Mouse (Mus musculus) spleen, adult 2 months (tissue): Measurements from ENCODE around the gene B4galnt2. TPM values are rescaled to one million over a fixed set of nuclear protein-coding genes. Genes with fewer than 3 reads are reported as not detected.
A peak's percentile ranks its signal among the peaks of the same experiment; 100 is the strongest.

Experiments used
- DNase-seq, 2 experiments: peaks; one replicate each; pipeline versions ENCODE4 v3.0.0 to v3.0.0-alpha.2; 2012 to 2021; ENCODE audit warnings: low spot score in 2 of 2, low read depth in 1 of 2
- H3K27ac ChIP-seq: fragments of 200-500 bp; 2 replicates; pipeline ENCODE4 v1.5.1; 2012; ENCODE audit warnings: low read length, inconsistent platforms; ENCODE audit not compliant: insufficient read depth
- H3K27me3 ChIP-seq: fragments of 200-500 bp; 2 replicates; pipeline ENCODE4 v1.6.1; 2012; ENCODE audit warnings: mild to moderate bottlenecking, moderate library complexity, low read length, inconsistent platforms; ENCODE audit not compliant: control insufficient read depth, insufficient read depth
- H3K36me3 ChIP-seq: fragments of 200-500 bp; 2 replicates; pipeline ENCODE4 v1.6.1; 2012; ENCODE audit warnings: mild to moderate bottlenecking, low read length, inconsistent platforms; ENCODE audit not compliant: control insufficient read depth, insufficient read depth
- H3K4me1 ChIP-seq: fragments of 200-500 bp; 2 replicates; pipeline ENCODE4 v1.6.1; 2011; ENCODE audit warnings: inconsistent platforms; ENCODE audit not compliant: control insufficient read depth, insufficient read depth, insufficient read length
- H3K4me3 ChIP-seq: fragments of 200-500 bp; 2 replicates; pipeline ENCODE4 v1.5.1; 2011; ENCODE audit warnings: mild to moderate bottlenecking, inconsistent platforms; ENCODE audit not compliant: insufficient read depth, insufficient read length; ENCODE audit errors: extremely low read depth
- CTCF ChIP-seq: fragments of 200-500 bp; IDR thresholded peaks from 2 replicates; pipeline ENCODE4 v1.5.1; 2011; ENCODE audit warnings: mild to moderate bottlenecking, inconsistent platforms; ENCODE audit not compliant: insufficient read depth, insufficient read length, insufficient replicate concordance; ENCODE audit errors: extremely low read depth
- POLR2A ChIP-seq: fragments of 200-500 bp; IDR thresholded peaks from 2 replicates; pipeline ENCODE4 v1.6.1; 2011; ENCODE audit warnings: low read depth, low read length, inconsistent platforms
- WGBS: fragments of 180-500 bp; shearing (Covaris S2); methylation state at CpG from one replicate; pipeline ENCODE4 v1.1.7; 2018; 5-methylcytosine and 5-hydroxymethylcytosine counted together
- polyA plus RNA-seq: library from polyadenylated mRNA; depleted of rRNA; stranded (reverse); fragments of >200 nt; gene quantifications from 2 replicates; pipeline ENCODE4 v1.2.3, GENCODE M21; 2012; rRNA removed

The B4galnt2 gene
- polyA plus RNA-seq, 1 experiment: not detected

- H3K27ac ChIP-seq: peak within 1 kb of the TSS; percentile 31; the same call in 1 of the 2 replicates
- H3K27me3 ChIP-seq: peaks cover 14% of the 10 kb centered on the region
- H3K4me3 ChIP-seq: peak within 1 kb of the TSS; percentile 78
- peaks cover 8% of the 10 kb centered on the region for H3K4me1 ChIP-seq
- H3K36me3 ChIP-seq: no peaks in the 10 kb centered on the region
- DNase-seq: peak; percentile 62 to 85
- under 1% methylated on average over 75 of the region's 78 CpGs for whole genome bisulfite sequencing
- no peak for TF ChIP-seq CTCF
- no peak for TF ChIP-seq POLR2A
These were observed 90.4 kb downstream of the B4galnt2 start, which contains the start of gene Phospho1 for GRCm38 (mm10) chr11:95824071-95824876. Gene Phospho1 (plus strand): TSS chr11:95824499.

- peaks cover 14% of the 10 kb centered on the region for H3K27me3 ChIP-seq
- TF ChIP-seq POLR2A: no peak
- TF ChIP-seq CTCF: no peak
- peaks cover 8% of the 10 kb centered on the region for H3K4me1 ChIP-seq
- no peak overlapping the region for H3K4me3 ChIP-seq
- no peak for DNase-seq
- WGBS: 95% methylated on average over 4 of the region's 4 CpGs
- H3K27ac ChIP-seq: no peak overlapping the region
- no peaks in the 10 kb centered on the region for H3K36me3 ChIP-seq
These were observed 92.3 kb downstream of the B4galnt2 start for GRCm38 (mm10) chr11:95822437-95822836.

GRCm38 (mm10) chr11:95821511-95821910 lies 93.2 kb downstream of the B4galnt2 start:
- H3K27ac ChIP-seq: no peak overlapping the region
- no peaks in the 10 kb centered on the region for H3K36me3 ChIP-seq
- H3K27me3 ChIP-seq: peaks cover 14% of the 10 kb centered on the region
- no peak overlapping the region for H3K4me3 ChIP-seq
- WGBS: 85% methylated on average over 3 of the region's 3 CpGs
- no peak for DNase-seq
- TF ChIP-seq POLR2A: no peak
- TF ChIP-seq CTCF: no peak
- peaks cover 8% of the 10 kb centered on the region for H3K4me1 ChIP-seq

GRCm38 (mm10) chr11:95819138-95819537 lies 95.6 kb downstream of the B4galnt2 start:
- TF ChIP-seq POLR2A (no peak), CTCF (no peak)
- Histone ChIP-seq H3K4me3 (no peak overlapping the region), H3K27ac (no peak overlapping the region), H3K36me3 (no peaks in the 10 kb centered on the region), H3K27me3 (0 out of 2 replicates have a peak, but pooled peaks cover 3% of the 10 kb centered on the region), H3K4me1 (peaks cover 3% of the 10 kb centered on the region; the same call in 1 of the 2 replicates)
- WGBS: 97% methylated on average over 8 of the region's 8 CpGs
- no peak for DNase-seq

Other genes with a start within 250 kb of the B4galnt2 start
- 46.5 and 49.5 TPM in 2 replicates for gene Phb, start 247.9 kb downstream of the B4galnt2 start, polyA plus RNA-seq
- gene Zfp652, start 202.2 kb downstream of the B4galnt2 start, polyA plus RNA-seq: 18.2 and 25.8 TPM in 2 replicates
- 0.08 and 0.14 TPM in 2 replicates for gene B130006D01Rik, start 191.3 kb downstream of the B4galnt2 start, polyA plus RNA-seq
- gene Phospho1, start 90.4 kb downstream of the B4galnt2 start, polyA plus RNA-seq: 34.5 and 42.5 TPM in 2 replicates
- gene Gngt2, start 77.7 kb downstream of the B4galnt2 start, polyA plus RNA-seq: 28.3 and 30.4 TPM in 2 replicates
- 166 and 238 TPM in 2 replicates for gene Abi3, start 72.4 kb downstream of the B4galnt2 start, polyA plus RNA-seq
- 0.05 TPM in 1 of 2 replicates, not detected in the other for gene Igf2bp1, start 91.0 kb upstream of the B4galnt2 start, polyA plus RNA-seq
- not detected in 2 replicates for gene Gip, start 109.7 kb upstream of the B4galnt2 start, polyA plus RNA-seq
- 15.6 and 18.1 TPM in 2 replicates for gene Snf8, start 120.0 kb upstream of the B4galnt2 start, polyA plus RNA-seq
- 20.1 and 20.2 TPM in 2 replicates for gene Ube2z, start 150.5 kb upstream of the B4galnt2 start, polyA plus RNA-seq
- 193 and 219 TPM in 2 replicates for gene Atp5g1, start 160.8 kb upstream of the B4galnt2 start, polyA plus RNA-seq
- gene Calcoco2, start 197.1 kb upstream of the B4galnt2 start, polyA plus RNA-seq: not detected in 2 replicates
- gene Ttll6, start 218.9 kb upstream of the B4galnt2 start, polyA plus RNA-seq: not detected in 2 replicates